Mouse (Mus musculus) liver, embryonic 11.5 days (tissue): ENCODE data around the gene A130010J15Rik. TPM values are rescaled to one million over a fixed set of nuclear protein-coding genes. Genes with fewer than 3 reads are reported as not detected.

Experiments used
- ATAC-seq: fragments of 200-750 bp; cut with Nextera tagmentation; replicated peaks from 2 replicates; pipeline ENCODE4 v1.8.0; 2017; ENCODE audit warnings: moderate number of reproducible peaks, mild to moderate bottlenecking, moderate TSS enrichment, moderate library complexity; ENCODE audit not compliant: low FRiP score
- DNase-seq: peaks from one replicate; pipeline ENCODE4 v3.0.0-alpha.2; 2017; ENCODE audit warnings: low spot score
- H3K27ac ChIP-seq: fragments of 300-500 bp; sonication (generic); 2 replicates; pipeline ENCODE4 v1.5.1; 2014; ENCODE audit warnings: mild to moderate bottlenecking, low read depth, low read length, control low read depth
- H3K27me3 ChIP-seq: fragments of 300-500 bp; sonication (generic); replicated peaks from 2 replicates; pipeline ENCODE4 v1.6.1; 2014; ENCODE audit warnings: low read length, mixed read lengths; ENCODE audit not compliant: control insufficient read depth, insufficient read depth
- H3K36me3 ChIP-seq: fragments of 300-500 bp; sonication (generic); 2 replicates; pipeline ENCODE4 v1.6.1; 2014; ENCODE audit warnings: mild to moderate bottlenecking, low read length, moderate library complexity, mixed read lengths; ENCODE audit not compliant: control insufficient read depth, insufficient read depth
- H3K4me1 ChIP-seq: fragments of 300-500 bp; sonication (generic); replicated peaks from 2 replicates; pipeline ENCODE4 v1.6.1; 2014; ENCODE audit warnings: low read length, mixed read lengths; ENCODE audit not compliant: control insufficient read depth, insufficient read depth
- H3K4me2 ChIP-seq: fragments of 300-500 bp; sonication (generic); 2 replicates; pipeline ENCODE4 v1.6.1; 2014; ENCODE audit warnings: mild to moderate bottlenecking, control low read depth, moderate library complexity
- H3K4me3 ChIP-seq: fragments of 300-500 bp; sonication (generic); 2 replicates; pipeline ENCODE4 v1.5.1; 2014; ENCODE audit warnings: low read depth, low read length, control low read depth
- H3K9ac ChIP-seq: fragments of 300-500 bp; sonication (generic); 2 replicates; pipeline ENCODE4 v1.6.1; 2014; ENCODE audit warnings: low read depth, low read length, control low read depth
- H3K9me3 ChIP-seq: fragments of 300-500 bp; sonication (generic); 2 replicates; pipeline ENCODE4 v1.6.1; 2016; ENCODE audit warnings: low read length, inconsistent platforms, mixed read lengths; ENCODE audit not compliant: control insufficient read depth
- WGBS: fragments of 180-500 bp; shearing (Covaris S2); extraction: QIAGEN DNeasy Blood & Tissue Kit; methylation state at CpG from one replicate; pipeline ENCODE4 v1.1.7; 2014; 5-methylcytosine and 5-hydroxymethylcytosine counted together
- polyA plus RNA-seq: library from polyadenylated mRNA; unstranded; fragments of >200 nt; fragmentation: Nextera tagmentation; extraction: Ambion mirVana; gene quantifications from 2 replicates; pipeline ENCODE4 v1.2.1, GENCODE M21; 2014

The A130010J15Rik gene
- polyA plus RNA-seq = 11.1 and 12.8 TPM in 2 replicates

DNA sequence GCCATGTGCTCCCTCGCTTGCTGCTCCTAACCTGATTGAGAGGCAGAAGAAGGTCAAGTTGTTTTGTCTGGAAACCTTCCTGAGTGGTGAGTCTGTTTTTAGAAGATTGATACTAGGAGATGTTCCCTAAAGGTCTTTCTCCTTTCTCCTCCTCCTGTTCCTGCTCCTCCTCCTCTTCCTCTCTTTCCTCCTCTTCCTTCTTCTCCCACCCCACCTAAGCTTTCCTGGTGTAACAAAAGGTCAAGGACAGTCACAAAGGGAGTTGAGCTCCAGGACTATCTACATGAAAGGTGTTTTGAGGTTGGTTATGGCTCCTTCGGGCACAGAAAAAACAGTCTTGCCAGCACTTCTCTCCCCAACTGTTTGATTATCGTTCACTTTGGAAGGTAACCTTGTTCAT, at the start of gene A130010J15Rik:
Gene A130010J15Rik, plus strand, starts transcription at position 301 of the 400 bp plus-strand sequence.
- H3K36me3 ChIP-seq = no peaks in the 10 kb centered on the region
- peaks cover 7% of the 10 kb centered on the region for H3K4me1 ChIP-seq
- H3K4me3 ChIP-seq = no peak within 1 kb of the TSS
- H3K9me3 ChIP-seq = no peaks in the 10 kb centered on the region
- no peaks in the 10 kb centered on the region for H3K27me3 ChIP-seq
- DNase-seq (no peak), ATAC-seq (no peak)
- WGBS = 83% methylated on average over 3 of the region's 3 CpGs
- no peak within 1 kb of the TSS for H3K27ac ChIP-seq
- no peak within 1 kb of the TSS for H3K4me2 ChIP-seq
- no peak within 1 kb of the TSS for H3K9ac ChIP-seq

DNA sequence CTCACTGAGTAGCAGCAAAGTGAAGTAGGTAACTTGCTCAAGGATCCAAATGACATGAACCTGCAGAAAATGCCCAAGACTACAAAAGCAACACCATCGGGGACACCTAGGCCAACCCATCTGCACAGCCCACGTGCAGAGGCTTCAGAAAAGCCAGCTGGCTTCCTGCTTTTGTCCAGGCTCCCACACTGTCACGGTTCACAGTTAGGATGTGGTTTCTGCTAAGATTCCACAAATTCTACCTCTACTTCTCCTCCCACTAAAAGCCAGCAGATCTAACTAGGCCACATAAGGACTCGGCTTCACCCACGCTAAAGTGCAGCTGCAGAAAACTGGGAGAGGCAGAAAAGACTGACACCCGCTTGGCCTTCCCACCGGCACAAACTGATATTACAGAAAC, 45.1 kb upstream of the A130010J15Rik start:
- 85% methylated on average over 7 of the region's 7 CpGs for WGBS
- peaks cover 66% of the 10 kb centered on the region for H3K36me3 ChIP-seq

DNA sequence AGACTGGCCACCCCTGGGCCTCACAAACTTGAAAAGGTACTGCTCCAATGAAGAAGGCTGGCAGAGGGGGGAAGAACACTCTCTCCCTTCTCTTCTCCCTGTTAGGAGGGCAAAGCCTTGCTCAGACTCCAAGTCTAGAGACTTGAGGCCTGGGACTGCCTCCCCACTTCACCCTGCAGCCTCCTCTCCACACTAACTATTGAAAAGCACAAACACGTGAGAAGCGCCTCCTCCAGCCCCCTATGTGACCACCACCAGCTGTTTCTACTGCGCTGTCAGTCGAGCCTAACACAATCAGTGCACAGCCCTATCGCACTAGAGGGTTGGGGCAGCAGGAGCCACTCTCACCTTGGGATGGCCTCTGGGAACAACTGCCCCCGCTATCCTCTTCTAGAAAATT, 44.6 kb upstream of the A130010J15Rik start:
- H3K27ac ChIP-seq = no peak overlapping the region
- H3K4me1 ChIP-seq = no peaks in the 10 kb centered on the region; the same call in 1 of the 2 replicates
- DNase-seq (no peak), ATAC-seq (no peak)
- WGBS = 94% methylated on average over 6 of the region's 6 CpGs
- no peaks in the 10 kb centered on the region for H3K9me3 ChIP-seq
- H3K4me3 ChIP-seq = no peak overlapping the region
- no peaks in the 10 kb centered on the region for H3K27me3 ChIP-seq
- peaks cover 62% of the 10 kb centered on the region for H3K36me3 ChIP-seq
- no peak overlapping the region for H3K9ac ChIP-seq
- no peak overlapping the region for H3K4me2 ChIP-seq

More for the DNA sequence above, 45.1 kb upstream of the A130010J15Rik start:
- ATAC-seq (no peak), DNase-seq (no peak)
- Histone ChIP-seq H3K9me3 (no peaks in the 10 kb centered on the region), H3K27me3 (no peaks in the 10 kb centered on the region), H3K27ac (no peak overlapping the region), H3K4me1 (no peaks in the 10 kb centered on the region), H3K4me2 (no peak overlapping the region), H3K9ac (no peak overlapping the region), H3K4me3 (no peak overlapping the region)

DNA sequence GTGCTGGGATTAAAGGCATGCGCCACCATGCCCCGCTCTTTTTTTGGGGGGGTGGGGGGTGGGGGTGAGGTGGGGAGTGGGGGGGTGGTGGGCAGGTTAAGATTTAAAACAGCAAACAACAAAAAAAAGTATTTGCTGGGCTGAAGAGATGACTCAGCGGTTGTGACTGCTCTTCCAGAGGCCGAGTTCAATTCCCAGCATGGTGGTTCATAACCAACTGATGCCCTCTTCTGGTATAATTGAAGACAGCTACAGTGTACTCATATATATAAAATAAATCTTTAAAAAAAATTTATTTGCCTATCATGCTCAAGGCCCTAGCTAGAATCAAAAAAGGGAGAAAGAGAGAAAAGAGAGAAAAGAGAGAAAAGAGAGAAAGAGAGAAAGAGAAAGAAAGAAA, 42.0 kb upstream of the A130010J15Rik start:
- Histone ChIP-seq H3K4me1 (peaks cover 6% of the 10 kb centered on the region), H3K4me3 (no peak overlapping the region), H3K9ac (no peak overlapping the region), H3K9me3 (no peaks in the 10 kb centered on the region), H3K36me3 (peaks cover 42% of the 10 kb centered on the region), H3K27ac (no peak overlapping the region), H3K27me3 (no peaks in the 10 kb centered on the region), H3K4me2 (no peak overlapping the region)
- DNase-seq (no peak), ATAC-seq (no peak)
- WGBS = 76% methylated on average over 4 of the region's 4 CpGs

DNA sequence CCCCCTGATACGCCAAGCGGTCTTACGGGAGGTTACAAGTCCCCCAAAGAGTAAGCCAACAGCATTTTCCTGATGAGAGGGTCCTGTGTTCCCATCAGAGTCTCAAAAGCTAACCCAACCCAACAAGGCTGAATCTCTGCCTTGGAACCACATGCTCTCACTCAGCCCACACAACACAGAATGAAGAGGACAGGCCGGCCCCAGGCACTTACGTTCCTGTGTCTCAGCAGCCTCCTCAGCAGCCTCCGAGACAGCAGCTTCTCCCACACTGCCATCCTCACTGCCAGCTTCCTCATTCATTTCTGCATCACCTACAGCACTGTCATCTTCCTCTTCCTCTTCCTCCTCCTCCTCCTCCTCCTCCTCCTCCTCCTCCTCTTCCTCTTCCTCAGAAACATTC, 39.8 kb upstream of the A130010J15Rik start:
- Histone ChIP-seq H3K4me1 (peaks cover 6% of the 10 kb centered on the region), H3K27me3 (no peaks in the 10 kb centered on the region), H3K36me3 (peaks cover 22% of the 10 kb centered on the region), H3K27ac (no peak overlapping the region), H3K9ac (no peak overlapping the region), H3K4me3 (no peak overlapping the region), H3K4me2 (no peak overlapping the region), H3K9me3 (no peaks in the 10 kb centered on the region)
- DNase-seq = no peak
- WGBS = 91% methylated on average over 6 of the region's 6 CpGs
- ATAC-seq = no peak

DNA sequence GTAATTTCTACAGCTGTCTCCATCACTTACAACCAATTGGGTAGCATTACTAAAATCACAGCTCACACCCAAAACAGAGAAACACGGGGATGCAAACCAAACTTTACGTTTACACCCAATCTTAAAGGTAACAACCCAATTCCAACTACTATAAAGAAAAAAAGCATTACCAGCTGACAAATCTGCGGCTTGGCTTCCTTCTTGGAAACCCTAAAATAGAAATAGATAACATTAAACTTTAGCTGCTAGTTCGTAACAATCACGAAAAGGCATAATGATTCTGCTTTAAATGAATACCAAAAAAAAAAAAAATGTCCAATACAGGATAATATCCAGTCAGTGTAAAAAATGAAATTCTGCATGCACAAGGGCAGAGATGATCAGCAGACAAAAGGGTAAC, 38.5 kb upstream of the A130010J15Rik start:
- Histone ChIP-seq H3K36me3 (peaks cover 11% of the 10 kb centered on the region; the same call in 1 of the 2 replicates), H3K4me3 (peak overlapping the region; percentile 99), H3K9me3 (no peaks in the 10 kb centered on the region), H3K9ac (peak overlapping the region; percentile 85), H3K27ac (no peak overlapping the region; the same call in 1 of the 2 replicates), H3K4me2 (peak overlapping the region; percentile 72), H3K4me1 (peaks cover 6% of the 10 kb centered on the region), H3K27me3 (no peaks in the 10 kb centered on the region)
- WGBS = 17% methylated on average over 5 of the region's 5 CpGs
- DNase-seq (no peak), ATAC-seq (no peak)

DNA sequence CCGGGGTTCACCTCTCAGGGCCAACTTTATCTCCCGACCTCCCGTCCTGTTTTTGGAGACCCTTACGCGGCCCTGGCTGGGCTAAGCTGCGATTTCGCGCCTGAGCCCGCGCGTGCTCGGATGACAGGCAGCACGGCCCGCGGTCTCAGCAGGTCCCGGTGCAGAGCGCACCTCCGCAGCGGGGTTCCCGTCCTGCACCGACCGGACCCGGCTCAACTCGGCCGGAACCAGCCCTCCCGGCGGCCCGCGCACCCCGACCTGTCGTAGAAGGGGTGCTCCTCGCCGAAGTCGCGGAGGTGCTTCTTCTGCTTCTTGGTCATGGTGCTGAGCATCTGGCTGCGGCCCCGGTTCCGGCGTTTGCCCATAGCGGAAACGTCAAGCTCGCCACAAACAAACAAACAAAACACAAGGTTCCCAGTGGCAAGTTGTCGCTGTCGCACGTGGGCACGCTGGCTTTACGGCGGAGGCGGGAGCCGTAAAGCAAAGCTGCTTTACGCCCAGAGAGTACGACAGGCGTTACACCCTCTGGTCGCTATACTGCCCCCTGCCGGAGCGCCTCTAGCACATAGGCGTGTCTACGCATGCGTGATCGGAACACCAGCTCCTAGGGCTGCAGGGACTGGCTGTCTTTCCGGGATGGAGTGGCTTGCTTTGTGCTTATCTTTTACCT, 37.9 kb upstream of the A130010J15Rik start, which contains the start of gene Diexf:
Gene Diexf, minus strand, starts transcription at position 487 of the 670 bp plus-strand sequence.
- peak; percentile 92 for ATAC-seq
- WGBS = under 1% methylated on average over 61 of the region's 61 CpGs

DNA sequence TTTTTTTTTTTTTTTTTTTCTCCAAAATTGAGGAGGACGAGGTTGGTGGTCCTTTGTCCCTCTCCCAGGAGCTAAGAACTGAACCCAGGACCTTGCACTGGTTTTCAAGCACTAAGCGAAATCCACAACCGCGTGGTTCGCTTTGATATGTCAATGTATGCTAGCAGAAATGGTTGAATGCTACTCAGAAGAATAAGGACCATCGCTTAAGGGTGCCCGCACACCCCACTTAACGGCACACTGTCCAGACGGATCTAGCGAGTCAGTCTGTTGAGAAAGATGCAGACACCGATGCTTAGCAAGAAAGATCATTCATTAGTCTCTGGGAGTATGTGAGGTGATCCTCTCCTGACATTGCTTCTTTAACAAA, 37.4 kb upstream of the A130010J15Rik start:
- Histone ChIP-seq H3K4me3 (peak overlapping the region; percentile 99), H3K27ac (no peak overlapping the region), H3K9ac (peak overlapping the region; percentile 63), H3K9me3 (no peaks in the 10 kb centered on the region), H3K4me2 (peak overlapping the region; percentile 69), H3K27me3 (no peaks in the 10 kb centered on the region), H3K36me3 (peaks cover 11% of the 10 kb centered on the region; the same call in 1 of the 2 replicates), H3K4me1 (peaks cover 6% of the 10 kb centered on the region)
- DNase-seq (no peak), ATAC-seq (peak; percentile 35)
- WGBS = 31% methylated on average over 11 of the region's 11 CpGs

More for the DNA sequence above, 37.9 kb upstream of the A130010J15Rik start, which contains the start of gene Diexf:
- peaks cover 6% of the 10 kb centered on the region for H3K4me1 ChIP-seq
- peak within 1 kb of the TSS; percentile 72 for H3K4me2 ChIP-seq
- H3K36me3 ChIP-seq = peaks cover 11% of the 10 kb centered on the region; the same call in 1 of the 2 replicates
- no peaks in the 10 kb centered on the region for H3K9me3 ChIP-seq
- H3K4me3 ChIP-seq = peak within 1 kb of the TSS; percentile 99
- peak within 1 kb of the TSS; percentile 85 for H3K9ac ChIP-seq
- H3K27ac ChIP-seq = peak within 1 kb of the TSS; percentile 49
- no peaks in the 10 kb centered on the region for H3K27me3 ChIP-seq
- peak; percentile 96 for DNase-seq

DNA sequence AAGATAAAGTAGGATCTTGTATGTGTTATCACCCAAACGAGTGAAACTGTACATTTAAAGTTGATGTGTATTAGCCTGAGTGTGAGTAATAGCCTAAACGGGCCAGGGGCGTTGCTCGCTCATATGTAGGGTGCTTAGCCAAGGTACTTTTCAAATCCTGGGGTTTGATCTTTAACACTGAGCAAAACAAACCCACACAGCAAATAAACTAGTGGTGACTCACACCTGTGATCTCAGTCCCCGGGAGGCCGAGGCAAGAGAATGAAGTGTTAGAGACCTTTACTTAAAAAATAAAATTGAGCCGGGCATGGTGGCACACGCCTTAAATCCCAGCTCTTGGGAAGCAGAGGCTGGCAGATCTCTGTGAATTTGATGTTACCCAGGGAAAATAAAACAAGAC, 37.0 kb upstream of the A130010J15Rik start:
- no peak for ATAC-seq
- 73% methylated on average over 8 of the region's 8 CpGs for WGBS
- Histone ChIP-seq H3K4me1 (peaks cover 6% of the 10 kb centered on the region), H3K27me3 (no peaks in the 10 kb centered on the region), H3K27ac (no peak overlapping the region), H3K36me3 (peaks cover 11% of the 10 kb centered on the region; the same call in 1 of the 2 replicates), H3K4me2 (peak overlapping the region; percentile 69; the same call in 1 of the 2 replicates), H3K9me3 (no peaks in the 10 kb centered on the region), H3K9ac (no peak overlapping the region), H3K4me3 (no peak overlapping the region; the same call in 1 of the 2 replicates)
- DNase-seq = no peak
